Mouse (Mus musculus): ENCODE measurements at regions not wholly inside any gene's neighbourhood (a gene's known extent, or its start where the extent isn't known, plus 50 kb on each side); places are given as distances from the start of the nearest gene placed in this dataset.

- TF ChIP-seq POLR2A (IDR thresholded peaks at IDR 0.05; ENCODE audit: borderline replicate concordance, extremely low read depth, low read depth, low read length) (no peak), CTCF (IDR thresholded peaks at IDR 0.05; ENCODE audit: insufficient read depth, low read length) (no peak)
- DNase-seq: no peak
- 75% methylated on average over 8 of the region's 8 CpGs for WGBS
- peaks cover 4% of the 10 kb centered on the region for H3K4me1 ChIP-seq (ENCODE audit: control insufficient read depth, insufficient read depth, low read length)
- H3K4me3 ChIP-seq (replicated peaks; ENCODE audit: extremely low read depth, low read depth, low read length): no peak overlapping the region
Observed at GRCm38 (mm10) chr9:115548722-115549349, 238.6 kb upstream of the Stt3b start.

- 0 out of 2 replicates have a peak, but pooled peaks cover 2% of the 10 kb centered on the region for H3K4me1 ChIP-seq (ENCODE audit: control insufficient read depth, insufficient read depth, low read length)
- WGBS: 79% methylated on average over 11 of the region's 11 CpGs
- no peak overlapping the region for H3K4me3 ChIP-seq (replicated peaks; ENCODE audit: extremely low read depth, low read depth, low read length)
- no peak for TF ChIP-seq POLR2A (IDR thresholded peaks at IDR 0.05; ENCODE audit: borderline replicate concordance, extremely low read depth, low read depth, low read length)
- no peak for DNase-seq
Observed at GRCm38 (mm10) chr9:115551080-115551479, 240.9 kb upstream of the Stt3b start.

DNA sequence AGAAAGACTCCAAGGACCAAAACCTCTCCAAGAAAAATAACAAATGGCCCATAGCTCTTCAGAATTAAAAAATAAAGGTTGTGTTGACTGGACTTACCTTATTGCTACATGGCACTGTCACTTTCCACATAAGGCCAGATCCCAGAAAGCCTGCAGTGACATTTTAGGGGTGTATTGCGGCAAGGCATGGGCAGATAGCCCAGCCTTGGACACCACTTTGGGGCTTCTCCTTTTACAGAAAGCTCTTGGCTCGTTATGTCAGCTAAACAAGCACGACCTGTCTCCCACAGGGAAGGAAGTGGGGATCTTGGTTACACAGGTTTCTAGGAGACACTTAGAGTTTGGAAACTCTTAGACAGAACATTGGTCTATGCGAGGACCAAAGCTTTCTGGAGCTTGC is 241.3 kb upstream of the Stt3b start:
- no peak for DNase-seq
- H3K4me3 ChIP-seq (replicated peaks; ENCODE audit: extremely low read depth, low read depth, low read length): no peak overlapping the region
- no peak for TF ChIP-seq POLR2A (IDR thresholded peaks at IDR 0.05; ENCODE audit: borderline replicate concordance, extremely low read depth, low read depth, low read length)
- 71% methylated on average over 4 of the region's 4 CpGs for WGBS
- H3K4me1 ChIP-seq (ENCODE audit: control insufficient read depth, insufficient read depth, low read length): 0 out of 2 replicates have a peak, but pooled peaks cover 2% of the 10 kb centered on the region

- Histone ChIP-seq H3K4me3 (replicated peaks; ENCODE audit: extremely low read depth, low read depth, low read length) (no peak overlapping the region), H3K4me1 (ENCODE audit: control insufficient read depth, insufficient read depth, low read length) (no peaks in the 10 kb centered on the region)
- 90% methylated on average over 7 of the region's 7 CpGs for WGBS
- no peak for TF ChIP-seq POLR2A (IDR thresholded peaks at IDR 0.05; ENCODE audit: borderline replicate concordance, extremely low read depth, low read depth, low read length)
- TF ChIP-seq CTCF (IDR thresholded peaks at IDR 0.05; ENCODE audit: insufficient read depth, low read length): no peak
- no peak for DNase-seq
Observed at GRCm38 (mm10) chr9:115558131-115558530, 247.9 kb upstream of the Stt3b start.

DNA sequence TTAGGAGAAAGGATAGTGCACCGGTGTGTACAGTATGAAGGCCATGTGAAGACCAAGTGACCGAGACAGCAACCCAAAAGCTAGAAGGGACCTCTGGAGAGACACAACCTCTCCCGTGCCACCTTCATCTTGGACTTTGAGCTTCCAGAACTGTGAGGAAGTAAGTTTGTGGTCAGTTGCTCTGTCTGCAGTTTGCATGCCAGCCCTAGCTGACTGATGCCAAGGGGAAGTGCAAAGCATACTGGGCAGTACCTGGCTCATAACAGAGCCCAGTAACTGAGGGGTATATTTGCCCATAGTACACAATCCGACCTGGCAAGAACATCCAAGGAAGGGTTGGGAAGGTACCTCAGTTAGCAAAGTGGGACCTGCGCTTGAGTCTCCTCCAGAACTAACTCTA is 249.3 kb upstream of the Stt3b start:
- WGBS: 93% methylated on average over 5 of the region's 5 CpGs
- no peak for DNase-seq
- TF ChIP-seq POLR2A (IDR thresholded peaks at IDR 0.05; ENCODE audit: borderline replicate concordance, extremely low read depth, low read depth, low read length) (no peak), CTCF (IDR thresholded peaks at IDR 0.05; ENCODE audit: insufficient read depth, low read length) (no peak)

DNA sequence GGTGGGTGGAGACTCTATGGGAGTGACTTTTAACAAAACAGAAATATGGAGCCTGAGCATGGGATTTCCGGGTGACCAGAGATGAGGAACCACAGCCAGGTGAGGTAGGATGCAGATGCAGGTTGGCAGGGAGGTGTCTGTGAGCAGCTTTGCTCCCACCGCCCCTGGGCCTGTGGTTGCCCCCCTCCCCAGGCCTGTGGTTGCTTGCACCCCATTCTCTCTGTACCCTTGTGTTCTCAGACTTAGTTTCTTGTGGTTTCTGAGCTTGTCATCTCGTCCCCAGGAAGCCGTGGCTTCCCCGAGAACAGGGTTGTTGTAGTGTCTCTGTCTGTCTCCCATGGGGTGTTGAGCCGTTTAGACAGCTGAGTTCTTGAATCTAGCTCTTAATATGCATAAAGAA is 251.0 kb upstream of the Stt3b start:
- 78% methylated on average over 6 of the region's 6 CpGs for WGBS
- no peak for DNase-seq
- Histone ChIP-seq H3K4me1 (ENCODE audit: control insufficient read depth, insufficient read depth, low read length) (no peaks in the 10 kb centered on the region), H3K4me3 (replicated peaks; ENCODE audit: extremely low read depth, low read depth, low read length) (no peak overlapping the region)
- TF ChIP-seq POLR2A (IDR thresholded peaks at IDR 0.05; ENCODE audit: borderline replicate concordance, extremely low read depth, low read depth, low read length): no peak
- TF ChIP-seq CTCF (IDR thresholded peaks at IDR 0.05; ENCODE audit: insufficient read depth, low read length): no peak

More for the DNA sequence above, 249.3 kb upstream of the Stt3b start:
- Histone ChIP-seq H3K4me3 (replicated peaks; ENCODE audit: extremely low read depth, low read depth, low read length) (no peak overlapping the region), H3K4me1 (ENCODE audit: control insufficient read depth, insufficient read depth, low read length) (no peaks in the 10 kb centered on the region)

DNA sequence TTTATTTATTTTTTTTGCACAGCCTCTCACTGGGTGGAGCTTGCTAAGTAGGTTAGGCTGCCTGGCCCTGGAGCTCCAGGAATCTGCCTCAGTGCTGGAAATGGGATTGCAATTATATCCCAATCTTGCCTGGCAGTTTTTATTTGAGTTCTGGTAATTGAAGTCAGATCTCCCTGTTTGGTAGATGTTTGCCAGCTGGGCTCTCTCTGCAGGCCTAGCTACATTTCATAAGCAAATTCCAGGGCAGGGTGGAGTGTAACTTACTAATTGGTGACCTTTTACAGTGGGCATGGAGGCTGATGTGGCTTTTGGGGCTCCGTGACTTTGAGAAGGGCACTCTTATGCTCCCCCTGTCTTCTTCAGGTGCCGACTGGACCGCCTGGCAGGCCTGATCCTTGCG is 252.6 kb upstream of the Stt3b start:
- no peak for DNase-seq
- no peaks in the 10 kb centered on the region for H3K4me1 ChIP-seq (ENCODE audit: control insufficient read depth, insufficient read depth, low read length)
- no peak for TF ChIP-seq POLR2A (IDR thresholded peaks at IDR 0.05; ENCODE audit: borderline replicate concordance, extremely low read depth, low read depth, low read length)
- TF ChIP-seq CTCF (IDR thresholded peaks at IDR 0.05; ENCODE audit: insufficient read depth, low read length): no peak
- no peak overlapping the region for H3K4me3 ChIP-seq (replicated peaks; ENCODE audit: extremely low read depth, low read depth, low read length)
- WGBS: 58% methylated on average over 4 of the region's 4 CpGs

- TF ChIP-seq CTCF (IDR thresholded peaks at IDR 0.05; ENCODE audit: insufficient read depth, low read length): no peak
- TF ChIP-seq POLR2A (IDR thresholded peaks at IDR 0.05; ENCODE audit: borderline replicate concordance, extremely low read depth, low read depth, low read length): no peak
- H3K4me3 ChIP-seq (replicated peaks; ENCODE audit: extremely low read depth, low read depth, low read length): no peak overlapping the region
- WGBS: 80% methylated on average over 1 of the region's 1 CpGs
- DNase-seq: no peak
- H3K4me1 ChIP-seq (ENCODE audit: control insufficient read depth, insufficient read depth, low read length): no peaks in the 10 kb centered on the region
Observed at GRCm38 (mm10) chr9:115564366-115564765, 254.1 kb upstream of the Stt3b start.

DNA sequence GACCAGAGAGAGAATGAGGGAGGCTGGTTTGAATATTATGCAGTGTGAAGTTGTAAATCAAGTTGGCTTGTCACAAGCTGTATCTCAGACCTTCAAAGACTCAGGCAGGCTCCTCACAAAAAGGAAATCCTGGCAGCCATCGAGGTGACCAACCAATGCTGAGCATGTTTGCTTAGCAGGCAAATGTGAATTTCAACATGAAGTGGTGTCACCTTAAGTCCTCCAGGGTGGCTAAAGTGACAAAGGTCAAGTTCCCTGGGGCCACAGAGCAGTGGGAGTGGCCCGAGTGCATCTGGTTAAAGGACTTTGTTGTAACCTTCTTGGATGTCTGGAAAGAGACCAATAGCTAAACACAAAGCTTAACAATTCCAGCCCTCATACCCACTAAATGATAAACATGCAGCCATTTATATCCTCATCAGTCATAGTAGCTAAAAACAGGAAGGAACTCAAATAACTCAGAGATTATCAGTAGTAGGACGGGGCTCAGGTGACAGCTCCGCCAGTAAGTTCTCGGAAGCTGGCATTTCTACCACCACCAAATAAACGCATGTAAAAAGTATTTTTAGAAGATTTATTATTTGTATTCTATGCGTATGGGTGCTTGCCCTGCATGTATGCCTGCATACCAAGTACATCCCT is 258.6 kb upstream of the Stt3b start:
- Histone ChIP-seq H3K4me3 (replicated peaks; ENCODE audit: extremely low read depth, low read depth, low read length) (no peak overlapping the region), H3K4me1 (ENCODE audit: control insufficient read depth, insufficient read depth, low read length) (no peaks in the 10 kb centered on the region)
- WGBS: 30% methylated on average over 7 of the region's 7 CpGs
- DNase-seq: peak; percentile 19
- TF ChIP-seq POLR2A (IDR thresholded peaks at IDR 0.05; ENCODE audit: borderline replicate concordance, extremely low read depth, low read depth, low read length): no peak
- no peak for TF ChIP-seq CTCF (IDR thresholded peaks at IDR 0.05; ENCODE audit: insufficient read depth, low read length)

DNA sequence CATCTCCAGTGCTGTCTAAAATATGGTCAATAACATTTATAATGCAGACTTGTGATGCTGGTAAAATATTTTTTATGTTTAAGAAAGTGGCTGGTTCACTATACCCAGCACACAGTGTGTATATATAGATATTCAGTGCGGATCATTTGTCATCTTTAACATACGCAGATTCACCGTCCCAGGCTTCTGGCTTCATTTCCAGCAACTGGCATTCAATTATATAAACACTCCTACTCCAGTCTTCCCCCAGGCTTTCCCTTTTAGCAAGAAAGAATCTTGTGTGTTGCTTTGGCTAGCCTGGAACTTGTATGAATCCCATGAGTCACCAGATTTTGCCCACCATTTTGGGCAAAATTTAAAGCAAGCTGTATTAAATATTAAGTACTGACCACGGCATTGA is 260.8 kb upstream of the Stt3b start:
- H3K4me3 ChIP-seq (replicated peaks; ENCODE audit: extremely low read depth, low read depth, low read length): no peak overlapping the region
- TF ChIP-seq CTCF (IDR thresholded peaks at IDR 0.05; ENCODE audit: insufficient read depth, low read length): no peak
- TF ChIP-seq POLR2A (IDR thresholded peaks at IDR 0.05; ENCODE audit: borderline replicate concordance, extremely low read depth, low read depth, low read length): no peak
- H3K4me1 ChIP-seq (ENCODE audit: control insufficient read depth, insufficient read depth, low read length): no peaks in the 10 kb centered on the region
- 78% methylated on average over 4 of the region's 4 CpGs for WGBS
- no peak for DNase-seq
